Mouse (Mus musculus): ENCODE results near the gene Snapin.
A peak's percentile ranks its signal among the peaks of the same experiment; 100 is the strongest.

The Snapin gene

DNA sequence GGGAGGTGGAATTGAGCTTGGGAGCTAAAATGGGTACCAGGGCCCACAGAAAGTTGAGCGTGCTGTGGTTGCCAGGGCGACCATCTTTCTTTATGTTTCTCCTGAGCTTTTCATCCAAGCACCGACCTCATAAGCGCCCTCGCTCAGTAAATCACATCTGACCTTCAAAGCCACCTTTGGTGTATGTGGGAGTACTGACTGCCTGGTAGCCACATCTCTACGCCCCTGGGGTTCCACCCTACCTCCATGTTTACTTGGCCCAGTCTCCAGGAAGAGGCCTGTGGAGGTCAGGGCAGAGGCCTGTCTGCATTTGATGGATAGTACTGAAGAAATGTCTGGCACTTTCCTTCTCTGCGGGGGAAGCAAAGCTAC, 43.7 kb downstream of the Snapin start:
- no peak for TF ChIP-seq GATA4 (IDR thresholded peaks at IDR 0.05; ENCODE audit: insufficient replicate concordance, low read length)

DNA sequence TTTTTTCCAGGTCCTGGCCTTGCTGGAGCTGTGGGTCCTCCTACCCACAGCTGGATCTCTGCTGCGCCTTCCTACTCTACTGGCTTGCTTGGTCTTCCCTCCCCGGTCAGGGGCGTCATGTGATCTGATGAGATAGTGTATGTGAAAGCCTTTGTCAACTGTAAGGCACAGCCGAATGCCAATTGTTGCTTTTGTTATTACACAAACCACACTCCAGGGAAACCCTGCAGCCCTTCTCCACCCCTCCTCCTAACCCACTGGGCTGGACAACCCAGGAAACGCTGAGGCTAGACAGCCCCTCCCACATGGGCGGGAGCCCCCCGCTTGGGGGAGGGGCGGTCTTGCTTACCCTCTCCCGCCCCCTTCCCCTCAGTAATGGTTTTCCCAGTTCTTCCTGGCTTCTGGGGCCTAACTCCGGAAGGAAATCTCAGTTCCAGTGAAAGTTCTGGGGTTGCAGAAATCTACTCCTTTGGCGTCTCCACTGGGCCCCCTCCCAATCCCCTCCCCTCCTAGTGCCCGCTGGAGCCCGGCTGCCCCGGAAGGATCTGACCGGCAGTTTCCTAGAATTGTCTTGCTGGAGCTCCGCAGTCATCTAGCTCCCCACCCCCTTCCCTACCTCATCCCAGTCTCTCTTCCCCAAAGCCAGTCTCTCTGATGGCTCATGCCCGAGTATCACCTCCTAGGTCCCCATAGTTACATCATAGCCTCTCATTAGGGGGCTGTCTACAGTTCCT, 44.3 kb downstream of the Snapin start:
- peak; percentile 70; the same call in 1 of the 2 replicates for TF ChIP-seq GATA4 (IDR thresholded peaks at IDR 0.05; ENCODE audit: insufficient replicate concordance, low read length)

- TF ChIP-seq GATA4 (IDR thresholded peaks at IDR 0.05; ENCODE audit: insufficient replicate concordance, low read length), result no peak
Measured at GRCm38 (mm10) chr3:90445417-90446200, 45.2 kb downstream of the Snapin start.

GRCm38 (mm10) chr3:90443977-90444376, 46.9 kb downstream of the Snapin start:
- no peak for TF ChIP-seq GATA4 (IDR thresholded peaks at IDR 0.05; ENCODE audit: insufficient replicate concordance, low read length)

DNA sequence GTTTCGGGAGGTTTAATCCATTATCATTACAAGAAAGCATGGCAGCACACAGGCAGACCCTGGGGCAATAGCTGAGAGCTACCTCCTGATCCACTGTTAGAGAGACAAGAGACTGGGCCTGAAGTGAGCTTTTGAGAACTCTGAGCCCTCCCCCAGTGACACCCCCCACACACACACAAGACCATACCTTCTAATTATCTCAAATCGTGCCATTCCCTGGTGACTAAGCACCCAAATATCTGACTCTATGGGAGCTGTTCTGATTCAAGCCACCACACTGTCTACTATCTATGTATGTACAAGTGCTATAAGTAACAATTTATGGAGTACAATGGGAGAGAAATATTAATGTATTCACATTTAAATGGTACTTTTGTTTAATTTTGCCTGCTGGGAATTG, 50.1 kb downstream of the Snapin start:
- TF ChIP-seq GATA4 (IDR thresholded peaks at IDR 0.05; ENCODE audit: insufficient replicate concordance, low read length), result no peak
